Mouse (Mus musculus) brain, adult 2 months (tissue): ENCODE data around the gene Serpina7.

Experiments
- DNase-seq: peaks from one replicate; pipeline ENCODE4 v3.0.0; 2011; ENCODE audit warnings: low read depth, low spot score

Serpina7 gene

DNA sequence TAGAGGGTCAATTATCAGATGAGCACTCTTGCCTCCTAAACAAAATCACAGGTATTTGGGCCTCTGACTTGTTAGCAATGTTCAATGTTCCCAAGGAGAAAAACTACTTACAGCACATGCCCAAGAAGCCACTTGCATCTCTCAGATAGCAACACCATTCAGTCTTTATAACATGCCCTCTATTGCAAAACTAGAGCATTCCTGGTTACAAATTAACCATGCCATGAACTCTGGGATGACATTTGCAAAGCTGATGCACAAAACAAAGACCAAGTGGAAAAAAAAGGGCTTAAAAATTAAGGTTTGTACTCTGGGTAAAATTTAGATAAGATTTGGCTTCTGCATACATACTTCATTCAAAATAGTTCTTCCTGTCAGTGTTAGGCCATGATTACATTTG is at the start of gene Serpina7:
Serpina7 (minus strand) TSS at position 160 of the 400 bp plus-strand sequence.
- no peak for DNase-seq

DNA sequence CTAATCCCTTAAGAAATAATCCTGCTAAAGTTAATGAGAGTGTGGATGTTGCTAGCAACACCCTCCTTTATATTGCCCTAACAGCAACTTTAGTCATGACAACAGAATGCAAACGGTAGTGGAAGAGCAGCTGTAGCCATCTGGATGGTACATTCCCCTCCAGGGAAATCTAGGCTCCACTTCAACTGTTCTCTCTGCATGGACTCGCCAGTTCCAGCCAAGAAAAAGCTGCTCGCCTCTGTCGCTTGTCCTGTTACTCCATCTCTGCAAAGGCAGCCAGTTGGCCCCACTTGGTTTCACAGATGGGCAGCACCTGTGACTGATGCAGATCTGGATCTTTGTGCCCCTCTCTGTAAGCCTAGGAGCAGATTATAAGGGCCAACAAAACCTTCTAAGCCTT is 49.0 kb upstream of the Serpina7 start:
- DNase-seq, result peak; percentile 4

DNA sequence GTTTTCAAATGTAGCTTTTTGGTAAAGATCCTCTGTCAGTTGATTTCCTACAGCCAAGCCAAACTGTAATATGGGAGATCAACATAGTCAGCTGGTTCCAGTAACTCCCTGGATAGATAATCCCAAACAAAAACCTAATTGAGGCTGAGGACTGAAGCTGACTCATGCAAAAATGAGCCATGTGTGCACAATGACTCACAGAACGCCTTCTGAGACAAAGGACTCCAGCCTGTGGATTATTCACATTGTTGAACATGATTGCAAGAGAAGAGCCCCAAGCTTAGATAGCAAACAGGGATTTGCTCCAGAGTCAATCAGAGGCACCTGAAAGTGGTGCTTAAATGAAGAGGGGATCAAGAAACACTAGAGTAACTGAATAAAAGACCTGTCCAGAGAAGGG is 12.2 kb upstream of the Serpina7 start:
- peak; percentile 3 for DNase-seq

DNA sequence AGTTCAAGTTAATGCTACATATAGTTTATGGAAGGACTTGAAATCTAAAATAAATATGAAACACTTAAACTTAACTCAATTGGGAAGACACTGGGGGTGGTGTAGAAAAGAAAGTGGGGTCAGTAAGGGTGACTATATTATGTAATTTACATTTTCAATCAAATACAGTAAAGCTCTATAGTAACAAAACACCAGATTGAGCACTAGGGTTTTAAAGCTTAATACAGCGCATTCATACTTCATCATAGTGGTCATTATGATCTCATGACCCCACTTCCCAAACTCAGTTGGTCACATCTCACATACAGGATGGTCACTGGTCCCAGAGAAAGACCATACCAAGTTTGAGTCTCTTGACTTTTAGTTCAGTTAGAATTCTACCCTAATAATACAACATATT is 907 bp upstream of the Serpina7 start, which contains the start of gene 4930513O06Rik:
4930513O06Rik (plus strand) TSS at position 301 of the 400 bp plus-strand sequence.
- no peak for DNase-seq

DNA sequence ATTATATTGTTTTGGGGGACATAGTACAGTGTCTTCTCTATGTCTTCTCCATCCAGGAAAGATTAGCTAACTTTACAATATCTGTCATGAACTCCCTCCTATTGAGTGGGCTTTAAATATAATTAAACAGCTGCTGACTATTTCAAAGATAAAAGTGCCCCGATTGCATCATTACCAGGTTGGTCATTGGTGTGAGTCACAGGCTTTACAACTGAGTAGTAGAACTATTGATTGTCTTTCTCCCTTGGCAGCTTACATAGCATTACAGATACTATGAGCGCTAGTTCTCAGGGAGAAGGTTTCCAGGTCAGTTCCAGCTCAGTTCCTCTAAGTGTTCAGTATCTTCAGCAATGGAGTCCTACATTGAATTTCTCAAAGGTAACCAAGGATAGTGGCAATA is 6.5 kb downstream of the Serpina7 start:
- no peak for DNase-seq

DNA sequence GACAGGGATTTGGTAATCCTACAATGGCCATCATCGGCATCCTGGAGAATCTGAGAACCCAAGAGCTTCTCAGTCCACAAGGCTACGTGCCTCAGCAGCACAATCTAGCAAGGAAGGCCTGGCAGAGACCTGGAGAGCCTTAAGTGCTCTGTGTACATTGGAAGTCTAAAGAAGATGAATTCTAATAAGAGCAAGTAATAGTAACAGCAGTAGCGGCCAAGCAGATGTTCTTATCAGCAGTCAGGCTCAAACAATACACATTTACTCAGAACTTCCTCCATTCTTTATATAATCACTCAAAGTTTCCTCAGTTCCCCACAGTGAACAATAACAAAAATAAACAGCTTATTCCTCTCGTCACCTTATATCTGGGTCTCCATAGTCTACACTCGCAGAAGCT is 21.0 kb downstream of the Serpina7 start:
- no peak for DNase-seq

DNA sequence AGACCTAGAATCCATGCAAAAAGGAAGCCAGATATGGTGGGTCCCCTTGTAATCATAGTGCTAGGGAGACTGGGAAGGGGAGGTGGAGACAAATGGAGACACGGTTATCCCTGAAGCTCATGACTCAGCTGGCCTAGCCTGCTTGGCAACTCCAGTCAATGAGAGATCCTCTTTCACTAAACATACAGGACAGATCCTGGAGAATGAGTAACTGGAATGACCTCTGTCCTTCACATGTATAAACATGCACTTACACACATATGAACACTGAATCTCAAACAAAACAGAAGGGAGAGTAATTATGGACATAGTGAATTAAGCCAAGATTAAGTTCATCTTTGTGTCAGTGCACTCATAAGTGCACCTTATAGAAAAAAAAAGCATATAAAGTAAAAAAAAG is 31.9 kb downstream of the Serpina7 start:
- no peak for DNase-seq

DNA sequence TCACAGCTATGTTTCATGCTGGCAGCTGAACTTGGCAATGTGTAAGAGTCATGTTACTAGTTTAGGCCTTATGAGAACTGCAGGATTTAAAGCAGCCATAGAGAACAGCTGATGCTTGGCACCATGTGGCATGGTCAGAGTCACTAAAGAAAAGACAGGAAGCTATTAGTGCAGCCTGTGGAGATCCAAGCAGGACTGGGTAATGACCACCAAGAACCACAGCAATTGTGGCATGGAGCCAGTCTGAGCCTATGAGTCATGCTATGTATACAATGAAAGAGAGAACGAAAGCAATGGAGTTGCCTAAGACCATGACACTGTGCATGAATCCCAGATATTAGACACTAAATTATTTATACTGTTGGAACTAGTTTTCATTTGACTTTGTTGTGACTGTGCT is 33.1 kb downstream of the Serpina7 start:
- peak; percentile 1 for DNase-seq

DNA sequence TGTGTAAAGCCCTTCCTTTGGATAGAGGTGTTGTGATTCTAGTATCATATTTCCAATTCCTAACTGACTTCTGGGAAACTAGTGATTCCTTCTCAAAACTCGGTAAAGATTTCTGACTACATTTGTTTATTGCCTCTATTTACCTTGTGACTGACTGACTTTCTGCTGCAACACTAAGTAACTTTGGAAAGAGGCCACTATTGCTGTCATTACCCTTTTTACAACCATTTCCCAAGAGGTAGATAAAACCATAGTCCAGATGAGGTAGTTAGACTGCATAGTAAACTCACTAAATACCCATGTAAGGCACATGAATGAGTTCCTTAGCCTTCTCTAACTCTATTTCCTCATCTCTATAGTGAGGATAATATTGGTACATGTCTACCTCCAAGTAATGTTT is 43.9 kb downstream of the Serpina7 start:
- DNase-seq, result no peak

DNA sequence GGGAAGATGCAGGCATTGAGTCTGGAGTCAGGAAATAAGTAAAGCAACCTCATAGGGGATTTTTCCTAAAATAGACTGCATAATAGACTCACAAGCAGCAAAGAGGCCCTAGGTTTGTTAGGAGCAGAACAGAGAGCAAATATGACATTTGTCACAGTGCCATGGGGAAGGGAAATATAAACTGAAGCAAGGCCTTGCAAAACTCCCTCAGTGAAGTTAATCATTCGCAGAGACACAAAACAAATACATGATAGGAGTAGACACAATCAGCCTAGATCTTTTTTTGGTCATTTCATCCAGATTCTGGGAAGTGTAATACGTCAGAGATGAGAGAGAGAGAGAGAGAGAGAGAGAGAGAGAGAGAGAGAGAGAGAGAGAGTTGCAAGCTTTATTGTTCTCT is 45.7 kb downstream of the Serpina7 start:
- no peak for DNase-seq

DNA sequence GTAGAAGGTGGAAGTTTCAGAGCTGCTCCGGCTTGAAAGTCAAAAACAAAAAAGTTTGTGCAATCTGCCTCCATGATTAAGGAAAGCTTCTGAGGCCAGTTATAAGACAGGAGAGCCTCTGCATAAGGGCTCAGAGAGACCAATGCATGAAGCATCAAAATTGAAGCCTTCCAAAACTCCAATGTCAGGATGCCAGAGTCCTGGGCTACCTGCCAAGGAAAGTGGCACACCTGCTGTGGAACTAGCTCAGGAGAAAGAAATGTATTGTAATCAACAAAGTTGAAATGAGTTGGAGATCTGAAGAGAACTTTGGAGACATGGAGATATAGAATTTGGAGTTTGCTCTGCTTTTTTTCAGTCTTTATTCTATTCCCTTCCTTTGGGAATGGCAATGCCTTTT is 47.4 kb downstream of the Serpina7 start:
- DNase-seq, result peak; percentile 2
